Mouse (Mus musculus) CD8-positive naive resting alpha-beta T cell, adult 2 months (primary cell): ENCODE data around the gene Bcl11b.

Experiments used
- DNase-seq, 2 experiments: peaks; one replicate each; pipeline ENCODE4 v3.0.0; 2022; ENCODE audit warnings: low read depth in 2 of 2, low spot score in 2 of 2

Gene Bcl11b

DNA sequence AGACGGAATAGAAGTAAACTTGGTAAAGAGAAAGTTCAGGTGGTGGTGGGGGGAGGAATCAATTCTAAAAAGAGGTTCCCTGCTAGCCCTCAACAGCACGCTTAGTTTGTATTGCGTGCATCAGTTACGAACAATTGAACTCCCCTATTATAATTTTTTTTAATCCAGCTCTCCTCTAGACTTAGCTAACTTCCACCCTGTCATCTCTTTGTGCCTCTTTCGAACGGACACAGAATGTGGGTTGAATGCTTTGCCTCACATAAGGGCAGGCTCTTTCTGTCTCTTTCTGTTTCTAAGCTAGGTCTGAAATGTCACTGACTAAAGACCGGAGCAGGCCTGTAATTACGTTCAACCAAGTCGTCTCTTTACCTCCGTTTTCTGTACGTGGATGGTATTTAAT, 28.9 kb downstream of the Bcl11b start:
- DNase-seq = no peak

DNA sequence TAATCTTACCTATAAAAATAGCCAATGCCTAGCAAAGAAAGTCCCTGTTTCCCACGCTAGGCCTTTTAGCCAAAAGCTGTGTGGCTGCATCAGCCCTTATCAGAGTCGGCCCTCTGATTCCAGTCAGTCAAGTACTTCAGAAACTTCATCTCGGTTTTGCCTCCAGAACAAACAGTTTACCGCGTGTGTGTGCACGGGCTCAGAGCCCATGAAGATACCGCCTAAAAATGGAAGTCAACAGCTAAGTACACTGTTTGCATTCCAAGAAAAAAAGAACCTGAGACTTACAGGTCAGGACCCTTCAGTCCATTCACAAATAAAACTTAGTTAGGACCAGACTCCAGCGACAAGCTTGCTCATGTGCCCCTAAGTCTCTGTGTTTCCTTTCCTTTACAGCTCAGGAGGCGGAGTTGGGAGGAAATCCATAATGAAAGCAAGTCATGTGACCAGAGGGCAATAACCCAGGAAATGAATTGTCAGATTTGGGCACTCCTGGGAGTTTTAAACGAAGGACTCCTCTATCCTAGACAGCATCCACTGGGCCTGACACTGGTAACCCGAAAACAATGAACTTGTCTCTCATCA, 29.8 kb downstream of the Bcl11b start:
- no peak for DNase-seq

DNA sequence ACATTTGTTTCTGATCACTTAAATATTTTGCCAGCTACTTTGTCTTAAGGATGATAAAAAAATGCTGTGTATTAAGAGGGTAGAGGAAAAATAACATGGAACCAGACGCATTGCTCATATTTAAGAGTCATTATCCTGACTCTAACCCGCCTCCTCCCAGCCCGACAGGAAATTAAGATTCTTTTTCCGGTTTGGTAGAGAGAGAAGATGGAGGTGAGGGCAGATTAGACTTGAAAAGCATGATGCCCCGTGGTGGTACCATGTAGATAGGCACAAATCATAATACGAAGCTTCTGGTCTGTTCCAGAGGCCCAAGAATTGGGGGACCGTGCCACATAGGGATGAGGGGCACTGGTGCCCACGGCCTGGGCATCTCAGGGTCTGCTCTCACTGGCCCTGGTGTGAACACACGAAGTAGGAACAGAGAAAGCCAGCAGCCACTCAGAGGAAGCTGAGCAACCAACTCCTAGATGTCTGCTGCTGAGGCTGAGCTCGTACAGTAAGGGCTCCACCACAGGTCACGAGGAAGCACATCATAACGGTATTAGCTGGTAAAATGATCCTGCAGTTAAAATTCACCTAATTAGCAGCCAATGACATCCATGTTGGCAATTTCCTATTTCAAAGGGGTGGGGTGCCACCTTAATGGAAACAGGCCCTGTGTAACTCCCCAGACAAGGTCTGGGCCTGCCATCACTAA, 32.2 kb downstream of the Bcl11b start:
- DNase-seq = no peak

DNA sequence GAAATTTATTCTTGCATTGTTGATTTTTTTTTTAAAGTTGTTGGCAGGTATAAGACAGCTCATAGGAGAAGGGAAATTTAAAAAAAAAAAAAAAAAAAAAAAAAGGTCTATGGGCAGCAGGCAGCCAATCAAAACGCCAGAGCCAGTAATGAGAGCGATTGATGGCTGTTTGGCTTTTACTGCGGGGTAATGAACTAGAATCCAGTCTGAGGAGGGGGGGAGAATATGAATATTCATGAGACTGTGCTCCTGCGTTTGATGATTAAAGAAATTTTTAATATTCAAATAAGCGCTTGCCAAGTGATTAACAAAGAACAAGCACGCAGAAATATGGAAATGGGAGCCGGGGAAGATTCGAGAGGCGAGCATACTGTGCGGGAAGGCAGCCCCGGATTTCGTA, 32.8 kb downstream of the Bcl11b start:
- no peak for DNase-seq

DNA sequence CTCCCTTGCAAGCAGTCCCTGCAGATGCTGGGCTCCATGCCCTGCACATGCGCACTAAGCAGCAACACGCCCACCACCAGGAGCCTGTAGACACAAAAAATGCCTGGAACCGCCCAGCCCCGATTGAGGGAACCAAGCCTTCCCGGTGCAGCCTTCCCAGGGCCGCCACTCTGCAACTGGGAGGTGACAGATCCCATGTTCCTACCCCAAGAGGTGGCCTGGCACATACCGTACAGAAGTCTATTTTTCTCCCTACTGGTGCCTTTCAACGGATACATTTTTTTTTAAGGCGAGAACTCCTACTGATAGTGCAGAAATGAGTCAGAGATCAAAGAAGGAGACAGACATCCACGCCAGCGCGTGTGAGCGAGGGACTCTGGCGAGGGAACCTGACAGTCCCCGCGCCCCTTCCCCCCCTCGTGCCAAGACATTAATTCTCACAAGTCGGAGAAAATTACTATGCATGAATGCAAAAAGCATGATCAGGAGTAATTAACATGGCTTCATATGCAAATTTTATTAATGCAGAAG, 33.5 kb downstream of the Bcl11b start:
- DNase-seq = no peak

DNA sequence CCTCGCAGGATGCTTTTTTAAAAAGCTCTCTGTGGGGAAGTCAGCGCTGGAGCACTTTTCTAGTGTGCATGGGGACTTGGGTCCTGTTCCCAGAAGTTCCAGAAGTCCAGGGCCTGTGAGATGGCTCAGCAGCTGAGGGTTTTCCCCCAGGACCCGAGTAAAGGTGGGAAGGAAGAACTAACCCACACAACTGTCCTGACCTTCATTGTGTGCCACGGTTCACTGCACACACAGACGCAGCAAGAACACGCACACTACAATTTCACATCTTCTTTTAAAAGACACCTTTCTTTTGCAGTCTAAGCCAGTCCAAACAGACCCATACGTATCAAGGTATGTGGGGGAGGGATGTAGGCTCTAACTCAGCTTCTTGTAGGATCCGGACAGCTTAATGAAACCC, 34.3 kb downstream of the Bcl11b start:
- no peak for DNase-seq

DNA sequence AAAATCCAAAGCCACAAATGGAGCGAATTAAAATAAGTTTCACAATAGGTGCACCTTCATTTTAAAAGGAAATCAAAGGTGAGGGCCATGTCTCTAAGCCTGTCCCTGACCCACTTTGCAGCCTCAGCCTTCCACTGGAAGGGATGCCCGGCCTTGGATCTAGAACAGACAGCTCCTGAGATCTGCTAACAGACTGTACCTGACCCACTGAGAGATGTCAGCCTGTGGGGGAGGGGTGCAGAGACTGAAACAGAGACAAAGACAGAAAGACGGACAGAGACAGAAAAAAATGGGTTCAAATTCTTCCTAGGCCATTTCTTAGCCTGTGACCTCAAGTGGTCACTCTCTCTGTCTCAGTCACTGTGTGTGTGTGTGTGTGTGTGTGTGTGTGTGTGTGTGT, 35.1 kb downstream of the Bcl11b start:
- no peak for DNase-seq

DNA sequence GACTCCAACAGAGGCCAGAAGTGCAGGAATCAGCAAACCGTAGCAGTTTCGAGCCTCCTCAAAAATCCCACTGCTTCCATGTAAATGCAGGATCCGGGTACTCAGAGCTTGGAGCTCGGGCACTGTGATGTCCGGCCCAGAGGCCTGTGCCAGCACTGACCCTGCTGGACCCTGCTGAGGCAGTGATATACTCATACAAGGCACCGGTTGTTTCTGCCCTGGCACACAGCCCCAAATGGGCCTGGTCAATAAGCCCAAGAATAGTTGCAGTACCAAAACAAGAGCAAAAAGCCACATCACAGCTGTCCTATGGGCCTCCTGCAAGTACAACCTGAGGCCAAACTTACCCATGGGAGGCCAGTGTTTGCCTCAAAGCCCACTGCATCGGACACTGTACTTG, 36.4 kb downstream of the Bcl11b start:
- no peak for DNase-seq

DNA sequence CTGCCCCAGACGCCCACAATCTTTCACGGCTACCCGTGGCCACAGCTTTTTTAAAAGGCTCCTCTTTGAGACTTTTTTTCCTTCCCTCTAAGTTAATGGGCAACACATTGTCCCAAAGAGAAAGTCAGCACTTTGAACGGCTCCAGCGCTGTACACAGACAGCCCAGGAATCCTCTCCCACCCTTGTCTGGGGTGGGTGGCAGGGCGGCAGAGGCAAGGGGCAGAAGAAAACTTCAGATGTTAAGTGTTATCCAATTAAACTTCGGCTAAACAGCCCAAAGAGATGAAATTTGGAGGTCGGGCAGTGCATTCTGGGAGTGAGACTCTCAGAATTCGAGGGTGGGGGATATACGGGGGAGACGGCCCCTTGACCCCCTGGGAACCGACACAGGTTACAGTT, 38.3 kb downstream of the Bcl11b start:
- no peak for DNase-seq

DNA sequence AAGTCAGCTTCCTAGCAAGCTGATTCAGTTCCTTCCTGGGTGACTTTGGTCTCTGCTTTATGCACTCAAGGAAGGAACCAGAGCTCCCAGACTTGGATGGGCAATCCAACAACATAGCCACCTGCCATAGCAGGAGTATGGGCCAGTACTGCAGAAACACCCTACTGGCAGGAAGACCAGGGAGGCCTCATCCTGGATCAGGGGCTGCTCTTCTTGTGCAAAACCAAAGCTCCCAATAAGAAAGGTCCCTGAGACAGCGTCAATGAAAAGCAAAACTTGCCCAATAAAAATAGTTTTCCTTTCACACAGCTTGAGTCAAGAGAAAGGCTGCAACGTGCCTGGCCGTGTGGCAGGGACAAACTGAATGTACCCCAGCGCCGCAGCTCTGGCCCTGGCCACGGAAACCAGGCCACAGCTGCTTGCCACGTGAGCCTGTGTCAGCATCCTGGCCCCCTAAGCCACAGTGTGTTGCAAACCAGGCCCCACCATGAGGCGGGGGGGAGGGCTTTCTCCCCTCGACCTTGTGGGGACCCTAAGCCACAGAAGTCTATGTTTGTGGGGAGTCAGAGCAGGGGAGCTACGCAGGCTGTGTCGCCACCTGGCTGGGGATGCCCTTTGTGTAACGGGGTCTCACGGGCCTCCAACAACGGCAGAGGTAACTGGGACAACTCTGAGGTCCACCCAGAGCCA, 38.9 kb downstream of the Bcl11b start:
- no peak for DNase-seq

DNA sequence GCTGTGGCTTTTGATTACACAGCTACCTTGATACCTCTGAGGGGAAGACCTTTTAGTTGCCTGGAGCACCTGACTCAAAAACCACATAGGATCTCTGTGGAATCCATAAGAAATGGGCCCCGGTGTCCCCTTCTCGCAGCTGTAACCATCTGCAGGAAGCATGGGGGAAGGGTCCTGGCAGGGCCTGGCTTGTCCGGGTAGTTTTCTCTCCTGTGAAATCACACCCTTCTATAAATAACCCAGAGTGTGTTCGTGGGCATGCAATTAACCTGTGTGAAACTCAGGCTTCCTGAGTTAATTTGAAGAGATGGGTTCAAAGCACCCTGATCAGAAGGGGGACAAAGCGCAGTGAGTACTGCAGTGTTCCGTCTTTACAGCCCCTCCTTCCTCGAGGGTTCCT, 40.5 kb downstream of the Bcl11b start:
- no peak for DNase-seq

DNA sequence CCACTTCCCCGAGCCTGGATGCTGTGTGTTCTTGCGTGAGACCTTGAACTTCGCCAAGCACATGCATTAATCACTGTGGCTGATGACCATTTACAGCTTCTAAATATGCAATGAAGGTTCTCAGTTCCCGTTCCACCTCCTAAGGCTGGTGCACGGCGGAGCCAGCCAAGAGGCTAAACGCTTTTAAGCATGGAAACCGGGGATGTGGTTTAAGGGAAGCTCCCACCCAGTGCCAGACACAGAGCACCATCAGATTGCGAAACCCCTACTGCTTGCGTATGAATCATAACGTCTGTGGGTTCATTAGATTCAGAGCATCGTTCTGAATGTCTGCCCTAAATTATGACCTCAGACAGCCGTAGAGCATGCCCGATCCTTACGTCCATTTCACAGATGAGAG, 41.6 kb downstream of the Bcl11b start:
- DNase-seq = no peak

DNA sequence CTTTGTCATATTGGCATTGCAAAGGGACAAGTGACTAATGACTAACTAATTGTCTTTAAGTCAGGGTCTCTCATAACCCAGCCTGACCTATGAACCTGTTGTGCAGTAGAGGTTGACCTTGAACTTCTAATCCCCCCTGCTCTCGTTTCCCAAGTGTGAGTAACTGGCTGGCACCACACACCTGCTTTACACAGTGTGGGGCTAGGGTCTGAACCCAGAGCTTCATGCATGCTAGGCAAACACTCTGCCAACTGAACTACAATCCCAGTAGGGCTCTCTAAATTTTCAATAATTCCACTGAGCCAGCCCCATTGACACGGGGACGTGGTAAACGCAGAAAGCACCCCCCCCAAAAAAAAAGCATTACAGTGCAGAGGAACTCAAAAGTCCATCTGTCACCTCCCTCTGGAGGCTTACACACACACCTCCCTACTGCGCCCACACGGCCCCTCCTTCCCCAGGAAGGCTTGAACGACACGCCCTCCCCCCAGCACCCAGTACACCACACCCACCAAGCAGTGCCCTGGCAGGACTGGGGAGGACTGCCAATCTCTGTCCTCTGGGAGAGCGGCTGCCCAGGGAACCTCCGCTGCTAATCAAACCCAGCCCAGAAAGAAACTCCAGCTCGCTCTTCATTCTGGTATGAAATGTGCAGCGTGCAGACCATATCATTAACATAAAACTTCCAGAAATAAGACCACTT, 42.5 kb downstream of the Bcl11b start:
- DNase-seq = no peak

DNA sequence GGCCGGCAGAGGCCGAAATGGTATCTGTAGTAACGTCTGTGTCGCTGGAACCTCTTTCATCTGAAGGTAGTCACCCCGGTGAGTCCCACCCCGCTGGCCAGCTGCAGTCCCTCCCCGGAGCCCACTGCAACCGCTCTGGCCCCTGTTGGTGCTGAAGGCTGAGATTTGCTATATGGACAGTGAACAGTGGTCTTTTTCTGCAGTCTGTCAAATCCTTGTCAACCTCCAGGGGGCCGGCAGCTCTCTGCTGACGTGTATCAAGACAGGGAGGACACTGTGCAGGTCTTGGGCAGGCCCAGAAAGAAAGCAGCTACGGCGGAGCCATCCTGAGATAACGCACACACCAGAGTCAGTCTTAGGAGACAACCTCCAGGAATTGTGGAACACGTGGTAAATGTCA, 43.0 kb downstream of the Bcl11b start:
- DNase-seq = no peak

DNA sequence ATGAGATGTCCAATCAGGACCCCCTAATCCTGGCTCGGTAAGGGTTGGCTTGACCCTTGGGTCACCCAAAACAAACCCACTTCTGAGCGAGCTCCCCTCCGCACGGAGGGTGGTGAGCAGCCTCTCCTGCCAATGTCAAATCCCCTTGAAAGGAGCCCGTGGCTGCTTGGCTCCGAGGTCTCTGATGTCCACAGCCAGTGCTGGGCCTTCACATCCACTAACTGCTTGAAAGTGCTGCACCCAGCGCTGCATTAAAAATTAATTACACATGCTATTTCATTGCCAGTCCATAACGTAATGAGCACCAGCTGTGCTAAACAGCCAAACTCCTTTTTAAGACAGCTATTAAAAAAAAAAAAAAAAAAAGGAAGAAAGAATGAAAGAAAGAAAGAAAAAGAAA, 43.5 kb downstream of the Bcl11b start:
- no peak for DNase-seq

DNA sequence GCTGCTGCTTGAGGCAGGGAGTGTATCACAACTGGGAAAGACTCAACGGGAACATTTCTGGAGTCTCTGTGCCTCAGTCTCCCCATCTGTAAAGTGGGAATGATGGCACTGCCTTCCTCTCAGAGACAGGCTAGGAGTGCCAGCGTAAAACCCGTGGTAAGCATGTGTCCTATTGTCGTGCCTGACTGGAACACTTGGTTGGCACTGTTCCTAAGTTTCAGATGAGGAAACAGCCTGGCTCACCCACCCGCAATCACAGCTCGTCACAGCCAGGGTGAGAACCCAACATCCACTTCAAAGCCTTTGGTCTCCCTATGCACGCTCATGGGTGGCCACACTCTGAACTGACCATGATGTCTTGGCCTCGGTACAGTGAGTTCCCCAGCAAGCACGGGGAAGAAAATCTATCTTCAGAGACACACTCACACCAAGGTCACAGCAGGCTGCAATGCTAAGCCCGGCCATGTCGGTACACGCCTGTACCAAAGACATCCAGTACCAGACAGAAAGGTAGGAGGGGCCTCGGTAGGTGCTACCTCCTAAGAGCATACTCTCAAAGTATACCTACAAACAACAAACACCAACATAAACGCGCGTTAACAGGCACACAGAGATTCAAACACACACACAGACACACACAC, 50.2 kb downstream of the Bcl11b start:
- DNase-seq = no peak

DNA sequence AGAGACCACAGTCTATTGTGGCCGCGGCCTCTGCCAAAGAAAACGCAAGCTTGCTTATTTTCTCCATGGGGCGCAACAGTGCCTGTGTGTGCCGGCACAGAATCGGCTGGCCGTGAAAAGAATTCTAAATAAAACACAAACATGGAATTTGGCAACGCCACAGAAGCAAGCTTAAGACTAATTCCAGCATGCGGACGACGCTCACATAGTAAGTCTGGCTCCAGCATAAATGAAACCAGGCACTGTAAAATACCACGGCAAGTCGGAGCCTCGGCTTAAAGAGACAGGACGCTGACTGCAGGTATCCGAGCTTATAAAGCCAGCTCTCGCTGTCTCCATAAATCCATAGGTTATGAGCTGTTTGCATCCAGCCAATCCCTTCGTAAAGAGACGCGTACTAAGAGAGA, 51.1 kb downstream of the Bcl11b start:
- DNase-seq = no peak

DNA sequence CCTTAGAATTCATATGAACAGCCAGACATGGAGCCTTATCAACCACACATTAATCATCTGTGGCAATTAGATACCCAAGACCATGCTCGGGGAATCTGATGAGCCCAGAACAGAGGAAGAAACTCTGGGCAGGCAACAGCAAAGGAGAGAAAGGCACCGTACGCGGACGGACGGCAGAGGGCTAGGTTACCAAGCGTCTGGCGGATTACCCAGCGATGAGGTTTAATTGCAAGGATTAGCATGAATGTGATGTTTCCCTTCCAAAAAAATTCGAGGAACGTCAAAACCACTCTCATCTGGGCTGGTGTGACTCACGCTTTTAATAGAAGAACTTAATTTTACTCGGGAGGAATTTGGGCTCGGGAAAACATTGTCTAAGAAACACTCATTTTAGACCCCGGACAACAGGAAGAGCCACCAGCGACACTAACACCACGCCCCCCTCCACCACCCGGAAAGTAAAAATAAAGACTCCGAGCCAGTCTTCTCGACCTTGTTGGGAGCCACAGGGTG, 52.7 kb downstream of the Bcl11b start:
- DNase-seq = no peak

DNA sequence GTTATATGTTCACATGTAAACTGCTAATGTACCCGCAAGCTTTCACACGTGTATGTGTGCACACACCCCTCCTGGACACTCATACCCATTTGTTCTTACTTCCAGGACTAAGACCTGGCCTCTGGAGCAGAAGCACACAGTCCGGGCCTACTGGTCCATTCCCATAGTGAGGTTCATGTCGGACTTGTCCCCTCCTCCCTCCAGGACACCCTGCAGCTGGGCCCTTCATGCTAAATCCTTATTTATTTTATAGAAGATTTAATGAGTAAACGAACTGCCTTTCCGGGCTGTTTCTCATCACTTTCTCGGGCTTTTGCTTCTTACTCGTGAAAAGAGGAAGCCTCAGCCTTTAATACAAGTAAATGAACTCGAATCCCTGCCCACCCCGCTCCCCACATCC, 54.0 kb downstream of the Bcl11b start:
- DNase-seq = no peak

DNA sequence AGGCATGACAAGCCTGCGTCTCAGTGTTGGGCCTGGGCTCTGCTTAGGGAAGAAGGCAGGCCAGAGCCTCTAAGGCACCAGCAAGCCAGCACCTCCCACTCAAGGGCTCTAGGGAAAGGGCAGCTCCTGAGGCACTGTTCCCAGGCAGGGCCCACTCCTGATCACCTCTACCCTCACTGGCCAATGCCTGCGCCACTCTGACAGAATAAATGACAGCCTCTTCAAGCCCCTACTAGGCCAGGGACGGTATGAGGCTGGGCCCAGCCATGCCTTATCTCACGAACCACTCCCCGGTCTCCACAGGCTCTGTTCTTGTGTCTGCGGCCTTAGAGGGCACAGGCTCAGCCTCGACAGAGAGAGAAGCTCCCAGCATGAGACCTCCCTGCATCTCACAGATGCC, 61.3 kb downstream of the Bcl11b start:
- no peak for DNase-seq

DNA sequence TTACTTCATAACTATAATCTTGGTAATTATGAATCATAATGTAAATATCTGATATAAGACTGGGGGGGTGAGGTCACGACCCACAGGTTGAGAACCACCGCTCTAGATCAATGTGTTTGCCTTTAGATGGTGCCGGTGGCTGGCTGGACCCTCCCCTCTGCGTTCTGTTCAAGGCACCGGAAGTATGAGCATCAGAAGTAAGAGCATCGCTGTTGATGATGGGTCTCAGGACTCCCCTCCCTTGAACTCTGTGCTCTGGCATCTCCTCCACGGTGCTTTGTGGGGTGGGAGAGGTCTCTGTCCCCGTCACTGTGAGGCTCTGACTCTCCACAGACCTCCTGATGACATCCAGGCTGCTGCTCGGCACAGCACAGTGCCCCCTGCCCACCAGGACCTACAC, 62.6 kb downstream of the Bcl11b start:
- DNase-seq = no peak
